Mouse (Mus musculus) retina, postnatal 1 day (tissue): ENCODE data around the gene Kdr.

Experiments used
- DNase-seq: peaks from one replicate; pipeline ENCODE4 v3.0.0-alpha.2; 2012

Gene Kdr

DNA sequence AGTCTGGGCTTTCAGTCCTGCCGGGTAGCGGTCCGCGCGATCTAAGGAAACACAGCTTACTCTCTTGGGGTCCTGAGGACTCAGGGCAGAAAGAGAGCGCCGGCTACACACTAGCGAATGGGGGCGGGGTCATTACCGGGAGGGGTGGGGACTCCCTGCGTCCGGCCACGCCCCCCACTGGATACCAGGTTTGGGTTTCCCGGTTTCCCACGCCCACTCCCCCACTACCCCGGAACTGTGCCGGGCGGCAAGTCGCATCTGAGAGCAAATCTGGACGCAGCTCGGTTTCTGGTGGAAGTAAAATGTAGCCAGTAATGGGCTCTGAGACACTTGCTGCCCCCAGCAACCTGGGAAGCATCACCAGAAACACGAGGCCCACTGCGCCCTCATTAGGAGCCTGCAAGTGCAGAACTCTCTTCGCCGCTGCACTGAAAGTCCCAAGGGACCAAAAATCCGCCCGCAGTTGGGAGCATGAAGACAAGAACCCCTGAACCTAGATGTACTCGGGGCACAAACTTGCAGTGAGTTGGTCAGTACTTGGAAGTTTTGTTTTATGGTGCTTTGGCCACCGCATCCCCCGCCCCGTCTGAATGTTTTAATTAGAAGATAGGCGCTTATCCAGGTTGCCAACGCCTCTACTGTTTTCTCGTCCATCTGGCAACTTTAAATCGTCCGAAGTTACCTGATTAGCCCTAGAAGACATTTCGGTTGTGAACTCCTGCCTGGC is at the start of gene Kdr:
TSS of gene Kdr (minus strand) at position 85 of the 727 bp plus-strand sequence.
- peak; percentile 94 for DNase-seq

DNA sequence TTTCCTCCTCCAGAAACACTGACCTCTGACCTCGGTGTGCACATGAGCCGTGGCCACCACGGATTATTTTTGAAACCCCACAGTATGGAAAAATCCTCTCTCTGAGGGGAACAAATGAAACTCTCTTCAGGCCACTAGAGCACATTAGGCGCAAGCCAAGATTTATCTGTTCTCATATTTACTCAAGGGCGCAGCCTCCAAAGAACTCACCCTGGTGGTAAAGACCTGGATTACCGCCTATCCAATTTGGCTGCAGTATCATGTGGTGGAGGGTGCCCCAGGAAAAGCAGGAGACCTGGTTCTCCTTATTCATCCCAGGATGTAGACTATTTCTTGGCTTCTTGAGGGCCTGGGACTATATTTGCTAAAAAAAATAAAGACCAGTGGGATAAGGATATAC is 48.5 kb upstream of the Kdr start:
- DNase-seq: no peak

DNA sequence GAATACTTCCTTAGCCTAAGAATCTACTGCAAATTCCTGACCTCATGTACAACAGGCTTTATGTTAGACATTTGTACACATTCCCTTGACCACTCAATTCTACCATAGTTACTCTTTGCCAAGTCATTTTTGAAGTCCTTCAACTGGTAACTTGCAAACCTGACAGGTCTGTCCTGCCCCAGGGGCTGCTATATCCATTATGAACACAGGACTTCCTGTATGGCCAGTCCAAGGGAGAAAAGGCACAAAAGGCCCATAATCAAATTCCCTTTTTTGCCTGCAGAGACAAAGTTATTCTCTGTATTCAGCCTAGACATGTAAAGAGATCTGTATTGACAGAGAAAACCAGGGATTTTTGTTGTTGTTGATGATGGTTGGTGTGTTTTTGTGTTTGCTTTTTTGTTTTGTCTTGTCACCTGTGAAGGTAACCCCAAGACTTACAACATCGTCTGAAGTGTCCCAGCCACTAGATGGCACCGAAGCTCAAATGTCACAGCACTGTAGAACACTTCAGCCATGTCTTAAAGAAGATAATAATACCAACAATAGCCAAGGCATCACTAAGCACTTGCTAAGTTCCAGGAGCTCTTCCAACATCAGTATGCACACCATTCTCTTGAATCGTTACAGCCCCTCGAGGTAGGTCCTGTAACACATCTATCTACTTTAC is 47.9 kb upstream of the Kdr start:
- DNase-seq: peak; percentile 33

DNA sequence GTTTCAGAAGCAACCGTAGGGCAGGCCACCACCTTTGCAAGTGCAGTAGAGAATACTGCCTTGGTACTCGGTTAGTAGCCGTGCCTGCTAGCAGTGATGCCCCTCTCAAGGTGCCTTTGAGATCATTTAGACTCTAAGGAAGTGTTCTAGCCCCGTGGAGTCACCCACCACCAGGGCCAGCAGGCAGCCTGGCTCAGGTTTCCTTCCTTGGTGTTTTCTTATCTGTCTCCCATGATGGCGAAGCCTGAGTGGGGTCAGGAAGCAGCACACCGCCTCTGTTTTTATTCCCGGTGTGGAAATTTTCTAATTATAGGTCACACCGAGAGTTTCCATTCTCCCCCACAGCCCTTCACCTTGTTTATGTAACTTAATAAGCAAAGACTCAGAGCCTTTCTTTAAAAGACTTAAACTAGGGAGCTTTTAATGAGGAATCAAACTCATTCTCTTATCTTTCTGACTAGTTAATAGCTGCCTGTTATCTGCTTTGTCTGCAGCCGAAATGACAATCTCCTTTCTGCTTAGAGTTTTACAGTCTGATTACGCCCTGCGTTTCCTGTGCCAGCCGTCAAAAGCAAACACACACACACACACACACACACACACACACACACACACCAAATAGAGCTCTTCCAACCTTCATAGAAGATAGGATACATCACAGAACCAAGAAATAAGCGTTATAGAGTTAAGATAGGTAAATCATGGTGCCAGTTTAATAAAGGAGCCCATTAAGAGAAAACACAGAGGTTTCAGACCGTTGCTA is 44.9 kb upstream of the Kdr start:
- no peak for DNase-seq

DNA sequence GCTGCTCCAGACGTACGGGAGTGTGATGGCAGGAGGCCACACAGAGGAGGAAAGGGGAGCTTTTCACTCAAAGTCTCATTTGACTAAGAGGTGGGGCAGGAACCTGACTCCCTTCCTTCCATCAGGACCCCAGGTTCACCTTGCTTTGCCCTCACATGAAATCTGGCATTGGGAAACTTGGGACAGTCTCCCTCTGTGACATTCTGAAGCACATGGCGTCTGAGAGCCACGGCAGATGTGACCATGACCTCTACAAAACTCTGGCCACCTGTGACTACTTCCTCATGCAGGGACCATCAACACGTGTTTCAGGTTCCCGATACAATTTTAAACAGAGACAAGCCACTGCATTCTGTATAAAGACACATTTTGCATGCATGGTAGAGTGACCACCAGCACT is 44.2 kb upstream of the Kdr start:
- no peak for DNase-seq

DNA sequence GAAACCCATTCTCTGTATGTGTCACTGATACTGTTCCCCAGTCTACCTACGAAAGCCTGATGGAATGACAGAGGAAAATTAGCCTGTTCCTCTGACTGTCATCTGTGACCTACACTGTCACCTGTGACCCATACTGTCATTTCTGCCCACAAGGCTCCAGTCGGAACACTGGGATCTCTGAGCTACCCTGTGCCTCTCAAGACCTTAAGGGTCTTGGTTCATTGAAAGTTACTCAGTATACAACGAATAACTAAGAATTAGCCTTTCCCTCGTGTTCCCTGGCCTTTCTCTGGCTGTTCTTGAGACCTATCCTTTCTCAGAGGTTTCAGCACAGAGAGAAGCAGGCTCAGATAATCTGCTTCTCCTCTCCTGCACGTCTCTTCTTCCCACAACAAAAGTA is 40.1 kb upstream of the Kdr start:
- DNase-seq: no peak

DNA sequence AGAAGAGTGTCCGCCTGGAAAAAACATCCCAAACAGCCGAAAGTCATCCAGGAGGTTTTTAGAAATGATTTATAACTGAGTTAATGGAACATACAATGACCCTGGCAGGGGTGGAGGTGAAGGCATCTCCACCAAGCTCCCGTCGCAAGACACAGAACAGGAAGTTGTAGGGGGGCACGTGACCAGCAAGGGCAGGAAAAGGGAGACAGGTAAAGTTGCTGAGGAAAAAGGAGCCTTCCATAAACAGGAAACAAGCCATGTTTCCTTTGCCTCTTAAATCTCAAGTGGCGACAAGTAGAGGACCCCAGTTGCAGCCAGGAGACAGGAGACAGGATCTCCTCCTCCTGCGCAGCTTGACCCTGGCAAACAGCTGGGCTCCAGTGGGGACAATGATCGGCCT is 37.8 kb upstream of the Kdr start:
- DNase-seq: no peak

DNA sequence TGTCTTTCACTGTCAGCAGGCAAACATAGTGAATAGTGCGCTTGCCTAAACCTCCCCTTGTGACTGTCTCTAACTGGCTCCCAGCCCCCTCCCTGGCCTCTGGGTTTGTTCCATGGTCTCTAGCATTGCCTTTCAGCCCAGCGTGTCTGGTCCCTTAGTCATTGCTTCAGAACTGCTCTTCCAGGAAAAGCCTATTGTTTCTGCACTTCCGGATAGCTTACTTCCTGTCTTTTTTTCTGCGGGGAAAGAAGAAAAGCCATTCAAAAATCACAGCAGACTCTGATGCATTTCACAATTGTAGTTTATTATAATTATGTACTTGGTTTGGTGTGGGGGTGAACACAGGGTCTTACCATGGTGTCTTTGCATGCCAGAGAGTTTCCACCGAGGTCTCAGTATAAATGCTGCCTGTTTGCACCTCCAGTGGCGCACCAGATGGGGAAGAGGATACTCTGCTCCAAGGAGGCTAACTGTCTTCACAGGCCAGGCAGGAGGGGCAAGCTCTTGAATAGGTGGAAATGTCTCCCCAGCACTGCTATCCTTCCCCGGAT is 35.7 kb upstream of the Kdr start:
- no peak for DNase-seq

DNA sequence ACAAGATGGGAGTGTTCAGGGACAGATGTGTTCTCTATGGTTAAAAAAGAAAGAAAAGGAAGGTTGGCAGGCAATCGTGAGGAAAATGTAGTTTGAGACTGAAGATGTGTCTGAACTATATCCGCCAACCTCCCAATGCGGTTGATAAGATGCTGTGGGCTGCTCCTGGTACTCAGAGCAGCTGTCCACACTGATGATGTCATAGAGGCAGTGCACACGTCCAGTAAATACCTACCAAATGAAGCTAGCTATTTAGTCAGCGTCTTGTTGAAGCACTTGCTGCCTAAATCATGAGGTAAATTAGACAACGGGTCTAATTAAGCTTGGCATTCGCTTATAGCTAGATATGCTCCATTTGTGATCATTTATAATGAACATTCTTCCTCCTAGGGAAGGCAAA is 28.1 kb upstream of the Kdr start:
- peak; percentile 58 for DNase-seq

DNA sequence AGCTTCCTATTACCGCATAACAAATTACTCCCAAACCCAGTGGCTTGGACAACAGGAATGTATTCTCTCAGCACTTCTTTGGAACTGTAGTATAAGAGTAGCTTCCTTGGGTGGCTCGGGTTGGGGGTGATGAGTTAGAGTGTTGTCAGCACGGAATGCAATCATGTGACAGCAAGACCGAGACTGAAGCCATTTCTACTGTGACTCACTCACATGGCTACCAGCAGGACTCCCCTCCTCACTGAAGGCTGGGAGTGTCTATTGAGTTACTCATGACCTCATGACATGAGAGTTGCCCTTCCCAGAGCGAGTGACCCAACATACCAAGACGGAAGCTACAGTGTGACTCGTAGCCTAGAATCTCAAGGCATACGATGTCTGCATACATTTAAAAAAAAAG is 12.0 kb upstream of the Kdr start:
- no peak for DNase-seq

DNA sequence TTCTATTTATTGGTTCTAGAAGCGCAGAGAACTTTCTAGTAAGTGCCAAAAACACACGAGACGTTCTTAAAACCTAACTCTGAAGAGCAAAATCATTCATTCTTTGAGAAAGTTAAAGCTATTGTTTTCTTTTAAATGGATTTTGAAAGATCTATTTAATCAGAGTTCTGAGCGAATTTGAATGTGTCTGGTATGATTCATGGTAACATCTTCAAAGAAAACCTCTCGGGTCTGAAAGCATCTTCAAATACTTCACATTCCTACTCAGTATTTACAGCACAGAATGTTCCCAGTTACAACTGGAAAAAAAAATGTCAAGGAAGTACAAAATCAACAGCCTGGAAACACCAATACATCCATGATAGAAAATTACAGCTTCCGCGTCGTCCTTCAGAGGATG is 9.3 kb upstream of the Kdr start:
- DNase-seq: no peak

DNA sequence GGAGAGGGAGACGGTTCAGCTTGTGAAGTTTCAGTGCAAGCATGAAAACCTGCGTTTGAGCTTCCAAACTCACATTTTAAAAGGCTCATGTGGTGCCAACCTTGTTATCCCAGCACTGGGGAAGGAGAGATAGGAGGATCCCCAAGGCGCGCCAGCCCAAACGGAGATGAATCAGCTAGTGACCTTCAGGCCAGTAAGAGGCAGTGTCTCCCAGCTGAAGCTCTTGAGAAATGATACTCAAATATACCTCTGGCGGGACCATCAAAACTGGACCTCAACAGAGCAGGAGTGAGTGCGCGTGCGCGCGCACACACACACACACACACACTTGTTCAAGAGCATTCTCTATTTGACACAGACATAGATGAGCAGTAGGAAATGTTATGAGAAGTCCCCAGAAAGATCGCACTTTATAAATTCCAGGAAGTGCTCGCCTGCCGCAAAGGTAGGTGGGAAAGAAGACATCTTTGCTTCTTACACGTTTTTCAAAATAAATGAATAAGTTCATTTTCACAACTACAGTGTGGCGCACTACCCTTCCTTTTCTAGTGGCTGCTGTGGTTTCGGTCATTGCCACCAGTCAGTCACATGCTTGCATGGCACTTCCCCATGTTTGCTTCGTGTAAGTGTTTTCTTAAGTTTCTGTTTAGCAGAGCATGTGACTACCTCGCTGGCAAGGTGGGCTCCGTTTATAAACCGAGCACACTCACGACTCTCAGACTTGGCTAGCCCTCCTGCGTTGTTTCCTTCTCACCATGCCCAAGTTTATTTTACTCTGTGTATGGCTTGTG is 2.5 kb upstream of the Kdr start:
- DNase-seq: no peak

DNA sequence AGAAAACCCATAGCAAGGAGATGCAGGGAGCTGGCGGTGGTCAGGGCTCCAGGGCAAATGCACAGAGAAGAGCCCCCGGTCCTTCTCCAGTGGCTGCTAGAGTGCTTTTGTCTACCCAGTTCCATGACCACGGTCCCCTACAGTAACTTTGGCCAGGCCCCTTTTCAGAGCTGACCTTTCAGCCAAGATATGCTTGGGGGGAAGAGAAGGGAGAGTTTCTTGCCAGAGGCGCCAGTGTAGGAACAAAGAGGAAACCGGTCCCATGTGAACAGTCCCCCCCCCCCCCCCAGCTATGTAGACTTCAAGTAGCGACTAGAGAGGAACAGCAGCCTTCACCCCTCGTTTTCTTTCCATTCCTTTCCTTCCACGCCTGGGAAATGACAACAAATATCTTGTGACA is 850 bp upstream of the Kdr start:
- DNase-seq: peak; percentile 55

DNA sequence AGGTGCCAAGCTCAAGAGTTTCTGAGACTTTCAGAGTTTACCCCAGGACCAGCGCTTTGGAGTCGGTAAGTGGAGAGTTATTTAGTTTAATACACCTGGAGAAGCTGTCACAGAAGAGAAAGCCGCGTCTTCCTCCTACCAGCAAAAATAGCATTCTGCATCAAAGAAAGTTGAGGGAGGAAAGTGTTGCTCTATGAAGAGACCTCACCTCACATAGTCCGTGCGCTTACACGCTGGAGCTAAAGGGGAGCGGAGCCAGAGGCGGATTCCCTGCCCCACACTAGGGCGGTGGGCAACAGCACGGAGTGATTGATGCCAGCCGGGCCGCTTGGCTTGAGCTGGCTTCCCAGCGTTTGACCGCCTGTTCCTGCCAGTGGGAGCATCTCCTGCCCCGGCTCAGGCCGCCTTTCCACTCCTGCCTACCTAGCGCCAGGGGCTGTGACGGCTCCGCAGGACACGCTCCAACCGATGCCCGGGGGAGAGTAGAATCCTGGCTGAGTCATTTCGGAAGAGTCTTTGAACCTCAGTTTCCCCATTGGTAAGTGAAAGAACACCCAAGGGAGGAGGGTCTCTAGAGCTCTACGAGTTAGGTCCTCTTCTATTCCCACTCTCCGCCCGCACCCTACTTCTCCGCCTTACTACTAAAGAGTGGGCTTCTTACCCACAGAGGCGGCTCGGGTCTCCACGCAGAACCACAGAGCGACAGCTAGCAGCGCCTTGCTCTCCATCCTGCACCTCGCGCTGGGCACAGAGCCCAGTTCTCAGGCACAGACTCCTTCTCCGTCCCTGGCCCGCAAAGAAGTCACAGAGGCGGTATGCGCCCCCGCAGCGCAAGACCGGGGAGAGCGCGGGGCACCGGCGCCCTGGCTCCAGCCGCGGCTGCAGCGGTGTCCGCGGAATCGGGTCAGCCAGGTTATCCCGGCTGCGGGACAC is 551 bp downstream of the Kdr start:
- DNase-seq: peak; percentile 41

DNA sequence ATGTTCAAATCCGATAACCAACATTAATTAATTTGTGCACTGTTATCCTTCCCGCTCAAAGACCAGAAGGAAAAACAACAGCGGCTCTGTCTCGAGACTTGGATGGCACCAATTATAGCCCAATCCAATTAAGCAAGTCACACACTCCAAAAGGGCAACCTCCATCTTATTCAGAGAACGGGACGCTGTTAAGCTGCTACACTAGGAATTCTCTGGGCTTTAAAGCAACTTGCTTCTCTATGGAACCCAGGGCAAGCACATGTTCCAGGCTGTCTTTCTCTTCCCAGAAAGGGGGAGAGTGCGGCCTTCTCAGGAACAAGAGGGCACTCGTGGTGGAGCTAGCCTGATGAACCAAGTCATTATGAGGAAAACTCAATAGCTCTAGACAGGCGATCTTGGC is 1.6 kb downstream of the Kdr start:
- peak; percentile 93 for DNase-seq

DNA sequence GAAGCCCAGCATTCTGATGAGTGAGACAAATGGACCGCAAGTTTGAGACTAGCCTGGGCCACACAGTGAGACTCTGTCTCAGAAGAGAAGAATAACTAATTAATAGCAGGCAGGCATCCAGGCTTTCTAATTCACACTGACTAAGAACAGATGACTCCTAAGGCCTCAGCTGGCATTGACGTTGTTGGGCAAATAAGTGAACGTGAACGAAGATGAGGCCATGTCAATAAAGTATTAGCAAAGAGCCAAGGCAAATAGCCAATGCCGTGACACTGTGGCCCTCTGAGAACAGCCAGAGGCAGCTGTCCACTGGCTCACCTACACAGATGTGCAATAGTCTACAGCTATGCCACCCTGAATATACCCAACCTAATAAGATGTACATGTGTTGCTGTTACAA is 2.9 kb downstream of the Kdr start:
- peak; percentile 46 for DNase-seq

DNA sequence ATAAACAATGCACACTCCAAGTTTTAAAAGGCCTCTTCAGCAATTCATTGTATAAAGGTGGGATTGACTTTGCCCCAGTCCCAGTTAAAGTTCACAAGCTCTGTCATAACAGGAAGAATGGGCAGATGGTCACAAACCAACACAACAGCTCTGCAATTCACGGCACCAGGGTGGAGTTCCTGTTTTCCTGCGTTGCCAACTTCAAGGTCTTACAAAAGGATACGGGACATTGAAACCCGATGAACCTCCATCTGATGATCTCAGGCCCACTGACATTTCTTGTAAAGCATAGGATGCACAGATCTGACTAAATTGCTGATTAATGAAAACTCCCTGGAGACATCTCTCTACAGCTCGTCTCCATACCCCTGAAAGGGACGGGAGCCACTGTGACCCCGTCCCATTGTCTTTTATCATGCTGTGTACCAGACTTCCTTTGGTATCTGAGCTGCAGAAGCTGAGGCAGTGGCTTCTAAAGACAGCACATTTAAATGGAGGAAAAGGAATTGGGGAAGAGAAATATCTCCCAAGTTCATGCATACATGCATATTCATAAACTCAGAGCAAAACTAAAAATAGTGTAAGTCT is 3.6 kb downstream of the Kdr start:
- DNase-seq: peak; percentile 26

DNA sequence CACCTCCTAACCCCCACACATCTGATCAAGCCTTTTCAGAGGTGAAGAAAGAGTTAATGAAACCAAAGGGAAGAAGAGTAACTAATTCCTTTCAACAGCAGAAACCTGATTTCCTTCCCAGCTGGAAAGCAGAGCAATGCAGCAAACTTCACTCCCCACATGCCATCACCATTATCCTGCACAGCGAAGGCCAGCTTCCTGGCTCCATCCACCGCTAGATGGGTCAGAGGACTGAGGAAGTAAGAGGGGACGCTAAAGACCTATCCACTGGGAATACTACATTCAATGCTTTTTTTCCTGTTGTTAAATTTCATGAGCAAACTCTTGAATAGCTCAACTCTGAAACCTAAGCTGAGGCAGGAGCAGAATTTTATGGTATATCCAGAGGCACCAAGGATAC is 8.4 kb downstream of the Kdr start:
- DNase-seq: no peak

DNA sequence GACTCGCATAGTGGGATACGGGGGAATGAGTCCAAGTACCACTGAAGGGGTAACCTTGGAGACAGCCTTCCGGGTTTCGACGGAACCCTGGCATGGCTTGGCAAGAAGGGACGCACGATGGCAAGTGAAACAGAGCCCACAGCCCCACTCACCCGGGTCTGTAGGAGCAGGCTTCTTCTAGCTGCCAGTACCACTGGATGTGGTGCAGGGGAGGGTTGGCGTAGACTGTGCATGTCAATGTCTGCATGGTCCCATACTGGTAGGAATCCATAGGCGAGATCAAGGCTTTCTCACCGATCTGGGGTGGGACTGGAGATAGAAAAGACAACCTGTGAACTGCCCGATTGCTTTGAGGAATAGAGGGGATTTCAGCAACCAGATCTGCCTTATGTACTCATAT is 15.7 kb downstream of the Kdr start:
- no peak for DNase-seq

DNA sequence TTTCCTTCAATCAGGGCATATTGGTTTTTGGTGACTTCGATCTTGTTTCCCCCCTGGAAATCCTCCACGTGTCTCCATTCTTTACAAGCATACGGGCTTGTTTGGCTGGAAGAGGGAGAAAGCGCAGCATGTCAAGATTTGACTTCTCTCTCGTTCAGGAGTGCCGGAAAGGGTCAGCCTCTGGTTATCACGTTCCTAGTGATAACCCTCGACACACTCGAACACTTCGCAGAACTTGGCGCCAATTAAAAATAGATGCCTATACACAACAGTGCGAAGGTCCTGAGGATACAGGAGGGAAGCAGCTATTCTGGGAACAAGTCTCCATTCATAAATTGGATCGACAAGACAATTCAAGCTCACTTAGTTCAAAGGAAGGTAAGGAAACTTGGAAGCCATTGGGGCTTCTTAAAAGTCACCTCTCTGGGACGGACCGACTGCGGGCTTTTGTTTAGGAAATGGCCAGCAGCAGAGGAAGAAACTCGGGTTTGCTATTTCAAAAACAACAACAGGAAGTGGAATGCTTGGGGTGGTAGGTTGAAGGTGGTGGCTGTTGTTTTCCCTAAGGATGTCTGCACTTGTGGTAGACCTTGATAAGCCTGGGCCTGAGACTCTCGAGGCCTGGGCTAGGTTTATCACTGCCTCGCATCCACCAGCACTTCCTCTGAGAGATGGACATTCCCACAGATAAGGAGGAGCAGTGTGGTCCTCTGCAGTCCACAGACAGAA is 16.4 kb downstream of the Kdr start:
- no peak for DNase-seq

DNA sequence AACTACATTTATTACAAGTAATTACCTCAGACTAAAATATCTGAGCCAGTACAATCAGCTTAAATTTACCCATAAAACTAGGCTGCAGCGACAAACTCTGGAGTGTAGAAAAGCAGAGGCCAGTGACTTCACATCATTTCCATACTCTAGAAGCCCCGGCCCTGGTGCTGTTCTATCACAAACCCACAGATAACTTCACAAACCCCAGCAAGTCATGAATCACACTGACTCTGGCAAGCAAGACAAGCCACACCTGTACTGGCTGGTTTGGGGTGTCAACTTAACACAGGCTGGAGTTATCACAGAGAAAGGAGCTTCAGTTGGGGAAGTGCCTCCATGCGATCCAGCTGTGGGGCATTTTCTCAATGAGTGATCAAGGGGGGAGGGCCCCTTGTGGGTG is 18.4 kb downstream of the Kdr start:
- DNase-seq: no peak
